11 mouse cellular contexts compared by ENCODE assay signal in the genomic region with DNA sequence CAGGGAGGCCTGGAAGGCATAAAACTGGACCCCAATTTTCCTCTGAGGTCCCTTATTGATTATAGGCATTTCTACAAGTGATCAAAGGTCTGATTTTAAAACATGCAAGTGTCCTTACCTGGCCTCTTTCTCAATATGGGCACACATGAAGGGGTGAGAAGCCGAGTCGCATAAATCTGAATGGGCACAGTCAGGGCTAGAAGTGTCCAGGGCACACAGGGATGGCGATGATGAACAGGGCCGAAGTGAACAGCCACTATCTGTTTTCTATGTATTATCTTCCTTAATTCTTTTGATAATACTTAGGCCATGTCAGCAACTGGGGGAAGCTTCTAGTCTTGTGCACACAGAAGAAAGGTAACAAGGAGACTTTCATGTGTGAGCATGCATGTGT. TPM values are rescaled to one million over a fixed set of nuclear protein-coding genes. Genes with fewer than 3 reads are reported as not detected.
DNase-seq lines count a peak whose midpoint lies in the region; ATAC-seq and TF ChIP-seq lines count a peak whose summit lies in the region.
"Had no signal": no experiment of that assay in that cellular context is flagged by ENCODE, and none has a peak within 500 bp of the region (broad histone marks: within the 10 kb centered on the region; RNA-seq: fewer than 3 reads in every experiment).

No protein-coding gene starts in this region.

- no peak overlapping the region for H3K27ac ChIP-seq in left cerebral cortex, adult 2 months
- no peak overlapping the region for H3K27ac ChIP-seq in forebrain, embryonic 15.5 days (replicated peaks)
- no peak overlapping the region for H3K27ac ChIP-seq in limb, embryonic 11.5 days (replicated peaks; ENCODE audit: low read depth, low read length)
- H3K27ac ChIP-seq in neural tube, embryonic 15.5 days (replicated peaks): peak overlapping the region; percentile 51

- H3K4me2 ChIP-seq in forebrain, embryonic 15.5 days (replicated peaks): peak overlapping the region; percentile 42
- H3K4me2 ChIP-seq in limb, embryonic 11.5 days (ENCODE audit: low read depth, severe bottlenecking): peak overlapping the region; percentile 3
- peak overlapping the region; percentile 53 for H3K4me2 ChIP-seq in neural tube, embryonic 15.5 days

- WGBS in forebrain, embryonic 15.5 days: 74% methylated on average over 4 of the region's 4 CpGs
- WGBS in limb, embryonic 11.5 days: 89% methylated on average over 4 of the region's 4 CpGs
- WGBS in neural tube, embryonic 15.5 days: 73% methylated on average over 4 of the region's 4 CpGs

- no peak overlapping the region for H3K9ac ChIP-seq in forebrain, embryonic 15.5 days (replicated peaks)
- H3K9ac ChIP-seq in limb, embryonic 11.5 days (ENCODE audit: low read length): no peak overlapping the region
- no peak overlapping the region for H3K9ac ChIP-seq in neural tube, embryonic 15.5 days (replicated peaks)

- intact Hi-C loops in left cerebral cortex, adult 2 months (cut with DNase I): no loop called here
- intact Hi-C loops in left cerebral cortex, postnatal 25 days (cut with DNase I): no loop called here
- intact Hi-C loops in gastrocnemius, postnatal 14 days (cut with DNase I; ENCODE audit: low total_unique reads): no loop called here

- ATAC-seq in forebrain, embryonic 15.5 days (replicated peaks): no peak
- ATAC-seq in limb, embryonic 11.5 days (ENCODE audit: insufficient number of reproducible peaks, low FRiP score, low TSS enrichment, low read depth): no peak
- no peak for ATAC-seq in neural tube, embryonic 15.5 days (ENCODE audit: low FRiP score)
- ATAC-seq: CD4-positive, CD25-positive, alpha-beta regulatory T cell, adult 4 months had no signal

- H3K4me3 ChIP-seq in left cerebral cortex, adult 2 months: peak overlapping the region; percentile 38; the same call in 1 of the 2 replicates
- H3K4me3 ChIP-seq in forebrain, embryonic 15.5 days: peak overlapping the region; percentile 25; the same call in 1 of the 2 replicates
- no peak overlapping the region for H3K4me3 ChIP-seq in limb, embryonic 11.5 days (ENCODE audit: low read depth, low read length)
- H3K4me3 ChIP-seq in neural tube, embryonic 15.5 days (replicated peaks): 0 out of 2 replicates have a peak overlapping the region, but pooled peaks have one; percentile 22

- no peaks in the 10 kb centered on the region for H3K9me3 ChIP-seq in forebrain, embryonic 15.5 days
- no peaks in the 10 kb centered on the region for H3K9me3 ChIP-seq in limb, embryonic 11.5 days (ENCODE audit: control insufficient read depth, low read length)
- no peaks in the 10 kb centered on the region for H3K9me3 ChIP-seq in neural tube, embryonic 15.5 days (replicated peaks)

- H3K4me1 ChIP-seq in forebrain, embryonic 15.5 days: no peaks in the 10 kb centered on the region; the same call in none of the 2 replicates
- H3K4me1 ChIP-seq in limb, embryonic 11.5 days (ENCODE audit: control insufficient read depth, insufficient read depth, low read length): 0 out of 2 replicates have a peak, but pooled peaks cover 3% of the 10 kb centered on the region
- peaks cover 4% of the 10 kb centered on the region; the same call in 1 of the 2 replicates for H3K4me1 ChIP-seq in neural tube, embryonic 15.5 days

- H3K27me3 ChIP-seq in forebrain, embryonic 15.5 days: no peaks in the 10 kb centered on the region
- no peaks in the 10 kb centered on the region for H3K27me3 ChIP-seq in limb, embryonic 11.5 days (ENCODE audit: control insufficient read depth, insufficient read depth, low read length)
- H3K27me3 ChIP-seq in neural tube, embryonic 15.5 days (replicated peaks): no peaks in the 10 kb centered on the region

- no peak for TF ChIP-seq CTCF in left cerebral cortex, adult 2 months (IDR thresholded peaks at IDR 0.05)

- H3K36me3 ChIP-seq in forebrain, embryonic 15.5 days: no peaks in the 10 kb centered on the region
- no peaks in the 10 kb centered on the region for H3K36me3 ChIP-seq in limb, embryonic 11.5 days (ENCODE audit: control insufficient read depth, insufficient read depth, low read length)
- H3K36me3 ChIP-seq in neural tube, embryonic 15.5 days: no peaks in the 10 kb centered on the region

- no peak for DNase-seq in left cerebral cortex, adult 2 months (ENCODE audit: extremely low spot score in 1 of 2, low spot score in 2 of 2)
- DNase-seq in left cerebral cortex, postnatal 25 days (ENCODE audit: low spot score in 2 of 2): no peak
- DNase-seq in limb, embryonic 11.5 days (ENCODE audit: low spot score): no peak
- DNase-seq in gastrocnemius, adult 18-20 months (ENCODE audit: low spot score): no peak
- DNase-seq in retina, postnatal 1 day: no peak
- DNase-seq in gastrocnemius, postnatal 14 days: no peak
- DNase-seq: gastrocnemius, postnatal 36 days; lung, postnatal 36 days had no signal

RNA-seq across cellular contexts. Expression of gene Ptch1, which starts 54.5 kb away (rescaled TPM):
- total RNA-seq in left cerebral cortex, adult 2 months (2021): 10 to 100 TPM; 53.5 to 58.2 TPM
- total RNA-seq in left cerebral cortex, postnatal 25 days (2021): 10 to 100 TPM; 44.5 to 48.0 TPM
- 9.0 and 10.2 TPM in 2 replicates for polyA plus RNA-seq in forebrain, embryonic 15.5 days (2015; fragmentation: Nextera tagmentation; extraction: Ambion mirVana)
- polyA plus RNA-seq in limb, embryonic 11.5 days (2014; fragmentation: Nextera tagmentation; extraction: Ambion mirVana): 25.6 and 27.4 TPM in 2 replicates
- 16.9 and 17.5 TPM in 2 replicates for polyA plus RNA-seq in neural tube, embryonic 15.5 days (2015; fragmentation: Nextera tagmentation; extraction: Ambion mirVana)
- 1 to 10 TPM; 5.7 to 8.5 TPM for total RNA-seq in gastrocnemius, adult 18-20 months (2021)
- total RNA-seq in gastrocnemius, postnatal 14 days (2021): 10 to 100 TPM; 10.3 to 15.2 TPM

Comparison
In these comparisons a context has a peak if more than half of its experiments do, and no peak if none do; other contexts are left out.
1. H3K4me2 ChIP-seq: peak in every context shown above with its lines; median percentile 53 in neural tube, embryonic 15.5 days; 42 in forebrain, embryonic 15.5 days; 3 in limb, embryonic 11.5 days.